Mouse (Mus musculus) right cerebral cortex, postnatal 36 days (tissue): ENCODE measurements around the gene Kdm5a.

Source experiments
- DNase-seq, 2 experiments: peaks; one replicate each; pipeline ENCODE4 v3.0.0; 2022; ENCODE audit warnings: low spot score in 2 of 2, mixed read lengths in 1 of 2

Gene Kdm5a

GRCm38 (mm10) chr6:120363688-120364522 lies at the start of gene Kdm5a, which contains the start of gene Ccdc77:
Gene Kdm5a, plus strand, starts transcription at chr6:120364124.
Gene Ccdc77, minus strand, starts transcription at chr6:120364374.
- peak; percentile 91 to 92 for DNase-seq

DNA sequence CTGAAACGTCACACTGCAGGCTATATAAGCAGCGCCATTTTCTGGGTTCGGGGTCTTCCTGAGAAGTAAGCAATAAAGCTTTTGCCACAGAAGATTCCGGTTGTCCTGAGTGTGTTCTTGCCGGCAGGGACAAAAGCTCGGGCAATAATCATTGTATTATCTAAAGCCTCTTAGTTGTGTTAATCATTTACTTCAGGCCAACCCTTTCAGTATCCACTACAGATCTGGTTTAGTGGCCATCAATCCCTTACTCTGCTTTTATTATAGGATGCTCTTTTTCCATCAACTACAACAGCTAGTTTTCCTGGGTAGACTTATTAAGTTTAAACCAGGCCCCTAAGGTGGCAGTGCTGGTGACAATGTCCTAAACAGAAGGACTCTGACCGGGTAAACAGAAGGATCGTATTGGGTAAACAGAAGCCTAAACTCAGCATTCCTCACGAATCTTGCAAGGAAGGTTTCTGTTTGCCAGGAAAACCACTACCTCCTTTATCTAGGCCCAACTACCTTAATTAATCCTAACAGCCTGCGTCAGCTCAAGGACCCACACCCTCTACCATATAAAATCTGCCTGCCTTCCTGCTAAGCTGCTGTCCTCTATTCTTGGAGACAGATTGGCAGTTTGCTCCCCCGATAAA lies 45.5 kb upstream of the Kdm5a start:
- DNase-seq, result no peak

- DNase-seq, result no peak
Observed at GRCm38 (mm10) chr6:120319129-120319528, 44.8 kb upstream of the Kdm5a start.

DNA sequence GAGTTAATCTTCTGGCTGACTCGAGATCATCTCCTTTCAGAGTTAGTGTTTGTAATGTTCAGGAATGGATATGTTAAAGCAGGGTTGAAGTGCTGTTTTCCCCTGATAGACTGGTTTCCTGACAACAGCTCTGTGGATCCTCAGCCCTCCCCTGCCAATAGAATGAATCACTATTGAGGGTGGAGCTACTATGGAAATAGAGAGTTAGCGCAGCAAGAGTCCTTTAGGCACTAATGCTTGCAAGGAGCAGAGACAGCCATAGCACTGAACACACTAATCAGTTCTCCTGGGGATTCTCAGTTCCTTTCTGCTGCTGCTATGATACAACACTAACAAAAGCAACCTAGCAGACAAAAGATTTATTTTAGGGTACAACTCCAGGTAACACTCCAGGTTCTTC lies 43.6 kb upstream of the Kdm5a start:
- no peak for DNase-seq

- DNase-seq, result peak; percentile 15 to 23
Observed at GRCm38 (mm10) chr6:120324295-120324927, 39.5 kb upstream of the Kdm5a start.

DNA sequence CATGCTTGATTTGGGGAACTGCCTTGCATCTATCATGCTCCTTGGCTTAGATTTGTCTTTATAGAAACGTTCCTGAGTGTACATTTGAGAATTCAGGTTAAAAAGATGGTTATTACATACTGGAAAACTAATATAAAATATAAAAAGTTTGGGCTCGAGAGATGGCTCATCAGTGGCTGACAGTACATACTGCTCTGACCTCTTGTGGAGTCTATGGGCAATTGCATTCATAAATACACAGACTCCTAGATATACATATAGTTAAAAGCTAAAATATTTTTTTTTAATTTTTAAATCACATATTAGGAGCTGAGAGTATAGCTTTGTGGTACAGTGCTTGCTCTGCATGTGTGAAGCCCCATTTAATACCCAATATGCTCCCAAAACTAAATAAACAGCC lies 31.6 kb upstream of the Kdm5a start:
- DNase-seq, result no peak

DNA sequence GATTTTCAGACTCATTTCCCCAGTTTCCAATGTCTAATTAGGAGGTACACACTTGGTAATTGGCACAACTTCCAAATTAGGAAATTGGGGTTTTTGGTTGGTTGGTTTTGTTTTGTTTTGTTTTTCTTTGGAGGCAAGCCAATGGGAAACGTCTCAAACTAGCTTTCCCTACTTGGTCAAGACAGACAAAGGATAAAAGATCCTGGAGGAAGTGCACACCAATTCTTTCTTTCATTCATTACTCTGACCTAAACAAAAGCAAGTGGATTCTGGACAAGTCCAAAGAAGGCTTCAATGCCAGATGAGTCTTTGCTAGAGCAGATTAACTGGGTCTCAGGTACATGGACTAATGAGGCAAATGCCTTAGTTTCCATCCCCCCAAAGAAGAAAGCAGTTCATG lies 19.9 kb upstream of the Kdm5a start:
- DNase-seq, result no peak

- no peak for DNase-seq
Observed at GRCm38 (mm10) chr6:120349018-120349417, 14.9 kb upstream of the Kdm5a start.

DNA sequence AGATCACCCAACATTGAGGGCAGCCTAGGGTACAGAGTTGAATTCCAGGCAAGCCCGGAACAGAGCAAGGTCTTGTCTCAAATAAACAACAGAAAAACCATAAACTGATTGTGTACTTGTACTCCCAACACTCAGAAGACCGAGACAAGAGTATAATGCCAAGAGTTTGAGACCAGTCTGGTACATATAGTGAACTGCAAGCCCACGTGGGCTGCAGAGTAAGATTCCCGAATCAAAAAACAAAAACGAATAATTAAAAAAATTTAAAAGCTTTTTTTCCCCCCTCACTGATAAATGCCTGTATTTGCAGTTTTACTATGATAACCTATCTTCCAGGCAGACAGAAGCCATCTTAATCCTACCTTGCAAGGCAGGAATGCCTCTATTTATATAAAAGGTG lies 7.4 kb upstream of the Kdm5a start:
- DNase-seq, result no peak

- peak; percentile 77 to 88 for DNase-seq
Observed at GRCm38 (mm10) chr6:120356951-120357945, 6.7 kb upstream of the Kdm5a start.

DNA sequence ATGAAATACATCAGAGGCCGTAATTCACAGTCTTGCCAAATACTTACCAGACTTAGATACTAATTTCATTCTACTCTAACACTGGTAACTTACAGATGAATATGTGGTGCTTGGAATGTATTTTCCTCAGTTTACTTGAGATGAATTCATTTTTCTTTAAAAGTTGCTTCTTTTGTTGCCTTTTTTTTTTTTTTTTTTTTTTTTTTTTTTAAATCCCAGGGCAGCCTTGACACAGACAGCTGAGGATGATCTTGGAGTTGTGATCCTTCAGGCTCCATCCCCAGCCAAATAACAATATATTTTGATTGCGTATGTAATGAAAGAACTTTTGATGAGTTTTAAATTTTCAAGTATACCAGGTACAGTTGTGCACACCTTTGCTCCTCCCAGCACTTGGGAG lies 1.8 kb upstream of the Kdm5a start:
- no peak for DNase-seq

GRCm38 (mm10) chr6:120362774-120363687 lies 893 bp upstream of the Kdm5a start:
- no peak for DNase-seq

DNA sequence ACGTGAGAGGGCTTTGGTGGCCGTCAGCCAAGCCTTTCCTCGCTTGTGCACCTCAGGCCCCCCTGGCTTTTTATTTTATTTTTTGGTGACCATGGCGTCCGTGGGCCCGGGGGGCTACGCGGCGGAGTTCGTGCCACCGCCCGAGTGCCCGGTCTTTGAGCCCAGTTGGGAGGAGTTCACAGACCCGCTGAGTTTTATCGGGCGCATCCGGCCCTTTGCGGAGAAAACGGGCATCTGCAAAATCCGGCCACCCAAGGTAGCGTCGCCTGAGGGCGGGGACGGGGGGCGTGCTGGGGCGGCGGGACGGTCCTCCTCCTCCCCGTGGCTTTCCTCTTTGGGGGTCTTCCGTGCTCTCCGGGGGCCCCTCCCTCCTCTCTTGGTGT lies 590 bp downstream of the Kdm5a start:
- no peak for DNase-seq

DNA sequence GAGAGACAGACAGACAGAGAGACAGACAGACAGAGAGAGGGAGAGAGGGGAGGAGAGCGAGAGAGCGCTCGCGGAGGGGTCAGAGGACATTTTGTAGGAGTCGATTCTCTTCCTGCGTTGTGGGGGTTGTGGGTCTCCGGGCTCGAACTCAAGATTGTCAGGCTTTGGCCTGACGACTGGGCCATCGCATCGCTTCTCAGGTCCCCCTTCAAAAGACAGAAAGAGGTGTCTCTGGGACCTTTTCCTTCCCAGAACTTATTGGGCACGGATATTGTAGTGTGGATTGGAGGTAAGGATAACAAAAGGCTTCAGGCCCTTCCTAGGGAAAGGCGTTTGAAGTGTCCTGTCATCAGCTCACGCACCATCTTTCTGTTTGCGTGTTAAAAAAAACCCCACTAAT lies 1.1 kb downstream of the Kdm5a start:
- no peak for DNase-seq

- no peak for DNase-seq
Observed at GRCm38 (mm10) chr6:120376736-120377135, 12.8 kb downstream of the Kdm5a start.

DNA sequence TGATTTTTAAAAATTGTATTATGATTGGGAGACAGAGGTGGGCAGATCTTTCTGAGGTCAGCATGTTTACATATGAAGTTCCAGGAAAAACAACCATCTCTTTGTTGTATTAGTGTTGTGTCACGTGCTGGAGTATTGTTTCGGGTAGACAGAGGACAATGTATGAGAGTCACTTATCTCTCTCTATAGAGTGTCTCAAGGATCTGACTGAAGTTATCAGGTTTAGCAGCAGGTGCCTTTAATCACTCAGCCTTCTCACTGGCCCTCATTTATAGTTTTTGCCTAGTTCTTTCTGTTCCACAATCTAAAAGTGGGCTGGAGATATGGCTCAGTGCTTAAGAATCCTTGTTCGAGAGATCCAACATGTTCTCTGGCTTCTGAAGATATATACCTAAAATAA lies 26.1 kb downstream of the Kdm5a start:
- DNase-seq, result no peak

GRCm38 (mm10) chr6:120392811-120393210 lies 28.9 kb downstream of the Kdm5a start:
- no peak for DNase-seq

- no peak for DNase-seq
Observed at GRCm38 (mm10) chr6:120395622-120396345, 31.9 kb downstream of the Kdm5a start.

DNA sequence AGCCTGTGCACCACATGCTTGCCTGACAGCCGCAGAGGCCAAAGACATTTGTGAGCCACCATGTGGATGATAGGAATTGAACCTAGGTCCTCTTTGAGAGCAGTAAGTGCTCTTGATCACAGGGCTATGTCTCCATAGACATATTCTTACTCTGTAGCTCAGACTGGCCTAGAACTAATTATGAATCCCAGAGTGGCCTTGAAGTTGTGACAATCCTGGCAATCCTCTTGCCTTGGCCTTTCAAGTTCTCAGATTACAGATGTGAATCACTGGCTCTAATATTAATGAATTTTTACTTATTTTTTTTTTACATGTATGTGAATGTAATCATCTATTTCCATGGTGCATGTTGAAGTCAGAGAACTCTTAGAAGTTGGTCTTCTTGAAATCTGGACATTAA lies 40.0 kb downstream of the Kdm5a start:
- DNase-seq, result no peak

- no peak for DNase-seq
Observed at GRCm38 (mm10) chr6:120438161-120438560, 74.2 kb downstream of the Kdm5a start.
